Mouse (Mus musculus): ENCODE results near the gene Slc16a4.

DNA sequence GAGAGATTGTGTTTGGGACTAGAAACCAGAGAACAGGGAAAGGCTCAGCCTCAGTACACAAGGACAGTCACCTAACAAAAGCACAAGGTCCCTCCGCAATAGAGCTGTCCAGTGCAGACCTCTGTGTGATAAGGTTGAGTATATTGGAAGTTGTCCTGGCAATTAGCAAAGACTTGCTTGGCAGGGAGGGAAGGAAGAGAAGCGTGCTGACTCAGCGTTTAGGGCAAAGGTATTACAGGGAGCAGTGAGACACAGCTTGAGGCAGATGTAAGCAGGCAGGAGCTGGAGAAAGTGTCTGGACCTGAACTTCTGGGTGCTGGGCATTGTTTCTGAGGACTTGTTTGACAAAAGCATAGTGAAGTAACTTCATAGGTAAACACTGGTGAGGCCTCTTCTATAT, 35.0 kb upstream of the Slc16a4 start:
- TF ChIP-seq CTCF (conservative IDR thresholded peaks at IDR 0.05; ENCODE audit: insufficient read depth, insufficient read length, low read depth, low read length) (no peak), POLR2A (IDR thresholded peaks at IDR 0.05; ENCODE audit: low read depth, low read length) (no peak)
